Mouse (Mus musculus): Measurements from ENCODE around the gene Aftph.

DNA sequence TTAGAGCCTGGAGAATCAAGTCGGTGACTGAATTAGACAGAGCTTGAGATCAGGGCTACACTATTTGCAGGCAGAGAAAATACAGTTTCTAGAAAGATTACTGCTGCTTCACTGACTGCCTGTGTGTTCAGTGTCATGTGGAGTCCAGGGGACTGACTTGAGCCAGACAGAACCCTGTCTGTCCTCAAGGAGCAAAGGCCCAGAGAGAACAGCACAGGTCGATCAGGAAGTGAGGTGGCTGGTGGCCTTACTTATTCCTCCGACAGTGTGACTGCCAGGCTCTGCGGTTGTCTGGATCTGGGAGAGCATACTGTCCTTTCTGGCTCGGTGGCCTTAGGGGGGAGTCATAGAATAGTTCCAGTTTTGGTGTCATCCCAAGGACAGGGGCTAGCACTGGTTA lies 60.6 kb downstream of the Aftph start:
- TF ChIP-seq CTCF (IDR thresholded peaks at IDR 0.05; ENCODE audit: control insufficient read depth, insufficient read depth, insufficient read length) (no peak), USF1 (IDR thresholded peaks at IDR 0.05; ENCODE audit: low read depth) (no peak), FOSL1 (IDR thresholded peaks at IDR 0.05; ENCODE audit: insufficient read depth, low read length, poor library complexity, severe bottlenecking) (no peak), CEBPB (IDR thresholded peaks at IDR 0.05; ENCODE audit: low read depth) (no peak), MAX (IDR thresholded peaks at IDR 0.05) (no peak), MYOD1 (IDR thresholded peaks at IDR 0.05; ENCODE audit: control insufficient read depth, insufficient read length, low read depth) (no peak), MYOG (IDR thresholded peaks at IDR 0.05; ENCODE audit: control insufficient read depth, extremely low read depth, insufficient read length) (no peak)
